Mouse (Mus musculus): ENCODE results near the gene Stoml2. TPM values are rescaled to one million over a fixed set of nuclear protein-coding genes. Genes with fewer than 3 reads are reported as not detected.
"Not testable (repeated sequence)": the region's sequence is repeated elsewhere in the genome, so short reads cannot be mapped to it uniquely, and the experiment has no call there.

The Stoml2 gene
- polyA plus RNA-seq, 1 experiment from 2014 or later, result 119 TPM

GRCm38 (mm10) chr4:42999451-43000140 lies 31.9 kb downstream of the Stoml2 start:
- Histone ChIP-seq H3K27me3 (replicated peaks; ENCODE audit: control insufficient read depth, insufficient read depth, low read length) (no peaks in the 10 kb centered on the region), H3K36me3 (ENCODE audit: control insufficient read depth, insufficient read depth) (peaks cover 11% of the 10 kb centered on the region), H3K9me3 (ENCODE audit: control insufficient read depth) (no peaks in the 10 kb centered on the region), H3K4me1 (replicated peaks; ENCODE audit: control insufficient read depth, insufficient read depth, low read length) (peaks cover 8% of the 10 kb centered on the region; the same call in 1 of the 2 replicates), H3K27ac (ENCODE audit: low read depth, low read length) (peak overlapping the region; percentile 98), H3K4me3 (ENCODE audit: low read depth, low read length) (peak overlapping the region; percentile 77), H3K9ac (ENCODE audit: low read depth, low read length) (peak overlapping the region; percentile 98), H3K4me2 (replicated peaks; ENCODE audit: low read depth) (peak overlapping the region; percentile 72)
- under 1% methylated on average over 51 of the region's 51 CpGs for WGBS
- ATAC-seq, result peak; percentile 49
- TF ChIP-seq CTCF (IDR thresholded peaks at IDR 0.05; ENCODE audit: low read depth), result peak; percentile 62

- H3K27me3 ChIP-seq (replicated peaks; ENCODE audit: control insufficient read depth, insufficient read depth, low read length), result no peaks in the 10 kb centered on the region
- 38% methylated on average over 2 of the region's 2 CpGs for WGBS
- peaks cover 8% of the 10 kb centered on the region; the same call in 1 of the 2 replicates for H3K4me1 ChIP-seq (replicated peaks; ENCODE audit: control insufficient read depth, insufficient read depth, low read length)
- H3K9me3 ChIP-seq (ENCODE audit: control insufficient read depth), result no peaks in the 10 kb centered on the region
- no peak for TF ChIP-seq CTCF (IDR thresholded peaks at IDR 0.05; ENCODE audit: low read depth)
- H3K4me2 ChIP-seq (replicated peaks; ENCODE audit: low read depth), result peak overlapping the region; percentile 72
- H3K27ac ChIP-seq (ENCODE audit: low read depth, low read length), result no peak overlapping the region
- no peak overlapping the region for H3K4me3 ChIP-seq (ENCODE audit: low read depth, low read length)
- peaks cover 25% of the 10 kb centered on the region for H3K36me3 ChIP-seq (ENCODE audit: control insufficient read depth, insufficient read depth)
- no peak for ATAC-seq
- 0 out of 2 replicates have a peak overlapping the region, but pooled peaks have one; percentile 98 for H3K9ac ChIP-seq (ENCODE audit: low read depth, low read length)
Measured at GRCm38 (mm10) chr4:42998022-42998421, 33.5 kb downstream of the Stoml2 start.

GRCm38 (mm10) chr4:42988296-42988695 lies 43.2 kb downstream of the Stoml2 start:
- no peak for ATAC-seq
- H3K9ac ChIP-seq (ENCODE audit: low read depth, low read length), result no peak overlapping the region
- no peak overlapping the region for H3K4me2 ChIP-seq (replicated peaks; ENCODE audit: low read depth)
- H3K4me3 ChIP-seq (ENCODE audit: low read depth, low read length), result no peak overlapping the region
- peak; percentile 42; the same call in 1 of the 2 replicates for TF ChIP-seq CTCF (IDR thresholded peaks at IDR 0.05; ENCODE audit: low read depth)
- H3K27ac ChIP-seq (ENCODE audit: low read depth, low read length), result no peak overlapping the region
- no peaks in the 10 kb centered on the region for H3K27me3 ChIP-seq (replicated peaks; ENCODE audit: control insufficient read depth, insufficient read depth, low read length)
- H3K36me3 ChIP-seq (ENCODE audit: control insufficient read depth, insufficient read depth), result peaks cover 94% of the 10 kb centered on the region
- H3K4me1 ChIP-seq (replicated peaks; ENCODE audit: control insufficient read depth, insufficient read depth, low read length), result no peaks in the 10 kb centered on the region
- WGBS, result 89% methylated on average over 1 of the region's 1 CpGs
- no peaks in the 10 kb centered on the region for H3K9me3 ChIP-seq (ENCODE audit: control insufficient read depth)

- H3K4me3 ChIP-seq (ENCODE audit: low read depth, low read length); H3K9ac ChIP-seq (ENCODE audit: low read depth, low read length); H3K4me1 ChIP-seq (replicated peaks; ENCODE audit: control insufficient read depth, insufficient read depth, low read length); H3K9me3 ChIP-seq (ENCODE audit: control insufficient read depth); H3K27me3 ChIP-seq (replicated peaks; ENCODE audit: control insufficient read depth, insufficient read depth, low read length); H3K4me2 ChIP-seq (replicated peaks; ENCODE audit: low read depth); H3K27ac ChIP-seq (ENCODE audit: low read depth, low read length): not testable (repeated sequence)
- peaks cover 65% of the 10 kb centered on the region for H3K36me3 ChIP-seq (ENCODE audit: control insufficient read depth, insufficient read depth)
- WGBS, result 86% methylated on average over 7 of the region's 8 CpGs
- 0 out of 2 replicates have a peak, but pooled peaks have one; percentile 4 for ATAC-seq
Measured at GRCm38 (mm10) chr4:42980467-42980866, 51.0 kb downstream of the Stoml2 start.

GRCm38 (mm10) chr4:42978062-42978461 lies 53.4 kb downstream of the Stoml2 start:
- H3K36me3 ChIP-seq (ENCODE audit: control insufficient read depth, insufficient read depth), result peaks cover 42% of the 10 kb centered on the region
- no peaks in the 10 kb centered on the region for H3K4me1 ChIP-seq (replicated peaks; ENCODE audit: control insufficient read depth, insufficient read depth, low read length)
- peak; percentile 45 for TF ChIP-seq CTCF (IDR thresholded peaks at IDR 0.05; ENCODE audit: low read depth)
- H3K9ac ChIP-seq (ENCODE audit: low read depth, low read length), result no peak overlapping the region
- no peak overlapping the region for H3K4me2 ChIP-seq (replicated peaks; ENCODE audit: low read depth)
- no peaks in the 10 kb centered on the region for H3K27me3 ChIP-seq (replicated peaks; ENCODE audit: control insufficient read depth, insufficient read depth, low read length)
- no peak overlapping the region for H3K27ac ChIP-seq (ENCODE audit: low read depth, low read length)
- no peaks in the 10 kb centered on the region for H3K9me3 ChIP-seq (ENCODE audit: control insufficient read depth)
- no peak overlapping the region for H3K4me3 ChIP-seq (ENCODE audit: low read depth, low read length)
- no peak for ATAC-seq
- 92% methylated on average over 4 of the region's 4 CpGs for WGBS

Other genes starting within 250 kb of the Stoml2 start
- not detected in 2 replicates for gene Fam205a1, start 177.8 kb downstream of the Stoml2 start, polyA plus RNA-seq (2015; fragmentation: Nextera tagmentation; extraction: Ambion mirVana)
- gene Gm12394, start 174.9 kb downstream of the Stoml2 start, polyA plus RNA-seq (2015; fragmentation: Nextera tagmentation; extraction: Ambion mirVana), result 0.05 and 0.12 TPM in 2 replicates
- 0.16 TPM in 1 of 2 replicates, not detected in the other for gene Fam205c, start 157.5 kb downstream of the Stoml2 start, polyA plus RNA-seq (2015; fragmentation: Nextera tagmentation; extraction: Ambion mirVana)
- gene Phf24, start 115.0 kb downstream of the Stoml2 start, polyA plus RNA-seq (2015; fragmentation: Nextera tagmentation; extraction: Ambion mirVana), result 0.73 and 1.0 TPM in 2 replicates
- gene Dnajb5, start 81.9 kb downstream of the Stoml2 start, polyA plus RNA-seq (2015; fragmentation: Nextera tagmentation; extraction: Ambion mirVana), result 7.5 and 8.8 TPM in 2 replicates
- 0.43 TPM in 1 of 2 replicates, not detected in the other for gene 1700022I11Rik, start 62.1 kb downstream of the Stoml2 start, polyA plus RNA-seq (2015; fragmentation: Nextera tagmentation; extraction: Ambion mirVana)
- gene Vcp, start 31.2 kb downstream of the Stoml2 start, polyA plus RNA-seq (2015; fragmentation: Nextera tagmentation; extraction: Ambion mirVana), result 205 and 207 TPM in 2 replicates
- 5.2 and 6.2 TPM in 2 replicates for gene Fancg, start 21.2 kb downstream of the Stoml2 start, polyA plus RNA-seq (2015; fragmentation: Nextera tagmentation; extraction: Ambion mirVana)
- gene Pigo, start 5.9 kb downstream of the Stoml2 start, polyA plus RNA-seq (2015; fragmentation: Nextera tagmentation; extraction: Ambion mirVana), result 14.3 and 15.4 TPM in 2 replicates
- 5.9 and 6.3 TPM in 2 replicates for gene Fam214b, start 14.5 kb upstream of the Stoml2 start, polyA plus RNA-seq (2015; fragmentation: Nextera tagmentation; extraction: Ambion mirVana)
- 1.5 TPM in 2 replicates for gene Unc13b, start 27.2 kb upstream of the Stoml2 start, polyA plus RNA-seq (2015; fragmentation: Nextera tagmentation; extraction: Ambion mirVana)
- 1.0 and 1.1 TPM in 2 replicates for gene Atp8b5, start 235.4 kb upstream of the Stoml2 start, polyA plus RNA-seq (2015; fragmentation: Nextera tagmentation; extraction: Ambion mirVana)

Data from intestine, postnatal 0 days (tissue).